Mouse (Mus musculus) liver, postnatal 0 days (tissue): ENCODE measurements around the gene Nars2. TPM values are rescaled to one million over a fixed set of nuclear protein-coding genes. Genes with fewer than 3 reads are reported as not detected.

Source experiments
- ATAC-seq: fragments of 200-750 bp; cut with Nextera tagmentation; 2 replicates; pipeline ENCODE4 v1.8.0; 2017; ENCODE audit warnings: mild to moderate bottlenecking, moderate library complexity
- DNase-seq: peaks from one replicate; pipeline ENCODE4 v3.0.0-alpha.2; 2016
- H3K27ac ChIP-seq: fragments of 300-500 bp; sonication (generic); 2 replicates; pipeline ENCODE4 v1.5.1; 2014; ENCODE audit warnings: antibody characterized with exemption, moderate library complexity, mild to moderate bottlenecking, low read depth
- H3K27me3 ChIP-seq: fragments of 300-500 bp; sonication (generic); 2 replicates; pipeline ENCODE4 v1.6.1; 2014; ENCODE audit warnings: low read length, control low read depth, mixed read lengths; ENCODE audit not compliant: insufficient read depth
- H3K36me3 ChIP-seq: fragments of 300-500 bp; sonication (generic); replicated peaks from 2 replicates; pipeline ENCODE4 v1.6.1; 2014; ENCODE audit warnings: mild to moderate bottlenecking, control low read depth, low read length, moderate library complexity, mixed read lengths; ENCODE audit not compliant: insufficient read depth
- H3K4me1 ChIP-seq: fragments of 300-500 bp; sonication (generic); 2 replicates; pipeline ENCODE4 v1.6.1; 2014; ENCODE audit warnings: antibody characterized with exemption, mild to moderate bottlenecking, control low read depth; ENCODE audit not compliant: insufficient read depth
- H3K4me2 ChIP-seq: fragments of 300-500 bp; sonication (generic); 2 replicates; pipeline ENCODE4 v1.6.1; 2014; ENCODE audit warnings: low read depth, mild to moderate bottlenecking, low read length, moderate library complexity, mixed read lengths
- H3K4me3 ChIP-seq: fragments of 300-500 bp; sonication (generic); 2 replicates; pipeline ENCODE4 v1.5.1; 2014; ENCODE audit warnings: low read depth, low read length
- H3K9ac ChIP-seq: fragments of 300-500 bp; sonication (generic); replicated peaks from 2 replicates; pipeline ENCODE4 v1.6.1; 2014; ENCODE audit warnings: mild to moderate bottlenecking, moderate library complexity
- H3K9me3 ChIP-seq: fragments of 300-500 bp; sonication (generic); 2 replicates; pipeline ENCODE4 v1.6.1; 2016; ENCODE audit warnings: mild to moderate bottlenecking, control low read depth, low read length, mixed read lengths
- CTCF ChIP-seq: sonication (generic); IDR thresholded peaks from 2 replicates; pipeline ENCODE4 v1.5.1; 2016; ENCODE audit warnings: antibody characterized with exemption, low read depth
- EP300 ChIP-seq: IDR thresholded peaks from 2 replicates; pipeline ENCODE4 v1.6.1; 2016; ENCODE audit warnings: antibody characterized with exemption, low read depth, mild to moderate bottlenecking
- WGBS: fragments of 180-500 bp; shearing (Covaris S2); extraction: QIAGEN DNeasy Blood & Tissue Kit; methylation state at CpG from one replicate; pipeline ENCODE4 v1.1.7; 2014; ENCODE audit not compliant: insufficient replicate concordance; 5-methylcytosine and 5-hydroxymethylcytosine counted together
- polyA plus RNA-seq: library from polyadenylated mRNA; unstranded; fragments of >200 nt; fragmentation: Nextera tagmentation; extraction: Ambion mirVana; gene quantifications from 2 replicates; pipeline ENCODE4 v1.2.1, GENCODE M21; 2015

The Nars2 gene
- polyA plus RNA-seq, 1 experiment from 2014 or later, result 14.1 TPM

DNA sequence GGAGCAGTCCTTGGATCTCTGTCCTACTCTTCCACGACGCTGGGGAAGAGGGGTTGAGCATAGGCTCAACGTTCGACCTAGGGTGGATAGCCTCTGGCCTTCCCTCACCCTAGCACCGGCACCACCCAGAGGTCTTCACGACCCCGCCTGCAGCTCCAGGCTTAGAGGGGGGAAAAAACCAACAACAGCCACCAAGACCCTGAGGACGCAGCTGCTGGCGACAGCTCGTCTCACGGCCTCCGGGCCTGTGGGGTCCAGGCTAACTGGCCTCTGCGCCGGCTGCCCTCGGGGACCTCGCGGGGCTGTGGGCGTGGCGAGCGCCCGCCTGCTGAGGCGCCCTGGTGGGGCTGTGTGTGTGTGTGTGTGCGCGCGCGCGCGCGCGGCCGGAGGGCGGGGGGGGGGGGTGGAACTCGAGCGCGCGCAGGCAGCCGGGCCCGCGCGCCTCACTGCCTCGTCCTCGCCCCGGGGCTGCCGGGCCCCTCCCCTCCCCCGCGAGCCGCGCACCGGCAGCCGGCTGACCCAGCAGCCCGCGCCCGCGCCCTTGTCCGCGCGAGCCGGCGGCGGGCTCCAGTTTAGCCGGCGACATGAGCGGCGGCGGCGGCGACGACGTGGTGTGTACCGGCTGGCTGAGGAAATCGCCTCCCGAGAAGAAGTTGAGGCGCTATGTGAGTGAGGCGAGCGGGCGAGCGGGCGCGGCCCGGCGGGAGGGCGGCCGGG, 130.1 kb downstream of the Nars2 start, which contains the start of gene Gab2:
Gene Gab2, plus strand, starts transcription at position 345 of the 717 bp plus-strand sequence.
- Histone ChIP-seq H3K27ac (peak within 1 kb of the TSS; percentile 94), H3K4me3 (peak within 1 kb of the TSS; percentile 90), H3K4me1 (peaks cover 12% of the 10 kb centered on the region), H3K9me3 (no peaks in the 10 kb centered on the region), H3K36me3 (no peaks in the 10 kb centered on the region), H3K9ac (peak within 1 kb of the TSS; percentile 93), H3K27me3 (no peaks in the 10 kb centered on the region), H3K4me2 (peak within 1 kb of the TSS; percentile 97)
- peak; percentile 87 for ATAC-seq
- 2% methylated on average over 51 of the region's 83 CpGs for WGBS
- DNase-seq, result peak; percentile 88
- no peak for TF ChIP-seq CTCF
- TF ChIP-seq EP300, result no peak

DNA sequence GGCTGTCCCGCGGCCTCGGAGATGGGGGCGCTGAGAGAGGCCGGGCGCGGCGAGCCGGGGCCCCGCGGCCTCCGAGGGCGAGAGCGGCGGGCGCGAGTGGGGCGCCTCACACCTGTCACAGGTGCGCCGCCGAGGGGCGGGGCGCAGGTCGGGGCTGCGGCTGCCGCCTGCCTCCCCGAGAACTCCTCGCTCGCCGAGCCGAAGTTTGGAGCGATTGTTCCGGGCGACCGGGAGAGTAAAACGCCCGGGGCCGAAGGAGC, 130.6 kb downstream of the Nars2 start:
- H3K27ac ChIP-seq, result peak overlapping the region; percentile 94
- TF ChIP-seq CTCF, result no peak
- no peak for TF ChIP-seq EP300
- ATAC-seq (no peak), DNase-seq (no peak)
- 1% methylated on average over 33 of the region's 38 CpGs for WGBS
- H3K4me2 ChIP-seq, result peak overlapping the region; percentile 97
- peak overlapping the region; percentile 93 for H3K9ac ChIP-seq
- peak overlapping the region; percentile 90 for H3K4me3 ChIP-seq
- H3K9me3 ChIP-seq, result no peaks in the 10 kb centered on the region
- no peaks in the 10 kb centered on the region for H3K36me3 ChIP-seq
- peaks cover 12% of the 10 kb centered on the region for H3K4me1 ChIP-seq
- H3K27me3 ChIP-seq, result no peaks in the 10 kb centered on the region

DNA sequence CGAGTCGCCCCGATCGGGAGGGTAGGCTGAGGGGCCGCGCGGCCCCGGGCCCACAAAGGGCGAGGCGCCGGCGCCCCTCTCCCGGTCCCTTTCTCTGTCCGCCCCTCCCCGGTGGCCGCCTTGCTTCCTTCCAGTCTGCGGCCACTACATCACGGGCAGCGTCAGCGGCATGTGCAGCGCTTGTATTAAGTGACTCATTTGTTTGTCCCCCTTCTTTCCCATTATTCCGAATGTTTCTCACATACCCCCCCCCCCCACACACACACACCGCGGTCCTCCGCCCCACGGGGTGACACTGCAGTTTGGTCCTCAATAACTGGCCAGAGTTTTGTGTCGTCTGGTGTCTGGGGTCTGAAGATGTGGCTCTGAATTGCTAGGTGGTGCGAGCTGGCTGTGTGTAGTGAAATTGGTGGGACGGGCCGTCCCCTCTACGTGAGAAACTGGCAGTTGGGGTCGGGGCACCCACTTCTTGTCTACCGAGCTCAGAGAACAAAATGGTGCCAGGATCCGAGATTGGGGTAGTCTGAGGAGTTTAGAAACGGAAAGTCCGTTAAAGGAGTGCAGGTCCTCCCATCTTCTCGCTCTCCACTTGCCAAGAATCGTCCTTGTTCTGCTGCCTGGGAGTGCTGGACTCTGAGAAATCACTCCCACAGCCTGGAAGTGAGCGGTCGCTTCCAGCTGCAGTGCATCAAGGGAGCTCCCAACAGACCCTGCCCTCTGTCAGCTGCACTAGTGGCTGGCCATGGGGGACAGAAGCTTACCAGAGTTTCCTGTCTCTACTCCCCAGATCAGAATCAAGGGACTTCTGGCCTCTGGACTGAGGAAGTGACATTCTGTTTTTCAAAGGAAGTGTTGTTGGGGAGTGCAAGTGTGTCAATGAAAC, 131.2 kb downstream of the Nars2 start:
- WGBS, result 1% methylated on average over 38 of the region's 40 CpGs
- H3K27me3 ChIP-seq, result no peaks in the 10 kb centered on the region
- ATAC-seq, result peak; percentile 24

DNA sequence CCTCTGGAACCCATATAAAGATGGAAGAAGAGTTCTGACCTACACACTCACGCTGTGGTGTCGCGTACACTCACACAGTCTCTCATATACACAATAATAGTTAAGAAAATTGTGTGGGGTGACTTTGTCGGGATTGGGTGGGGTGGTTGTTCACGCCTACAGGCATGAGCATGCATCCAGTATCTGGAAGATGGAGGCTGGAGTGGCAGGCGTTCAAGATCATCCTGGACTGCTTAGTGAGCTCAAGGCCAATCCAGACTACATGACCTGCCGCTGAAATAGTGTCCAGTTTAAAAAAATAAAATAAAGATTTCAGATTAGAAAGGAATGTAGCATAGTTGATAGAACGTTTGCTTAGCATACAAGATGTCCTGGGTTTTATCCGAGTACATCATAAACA, 132.3 kb downstream of the Nars2 start:
- Histone ChIP-seq H3K9me3 (no peaks in the 10 kb centered on the region), H3K27me3 (no peaks in the 10 kb centered on the region), H3K36me3 (no peaks in the 10 kb centered on the region), H3K9ac (no peak overlapping the region), H3K4me2 (peak overlapping the region; percentile 97; the same call in 1 of the 2 replicates), H3K4me3 (0 out of 2 replicates have a peak overlapping the region, but pooled peaks have one; percentile 90), H3K27ac (peak overlapping the region; percentile 94), H3K4me1 (peaks cover 12% of the 10 kb centered on the region)
- no peak for ATAC-seq
- 80% methylated on average over 9 of the region's 9 CpGs for WGBS
- no peak for DNase-seq
- TF ChIP-seq CTCF, result no peak
- no peak for TF ChIP-seq EP300

More for the DNA sequence above, 131.2 kb downstream of the Nars2 start:
- peak; percentile 59 for DNase-seq
- H3K9me3 ChIP-seq, result no peaks in the 10 kb centered on the region
- no peaks in the 10 kb centered on the region for H3K36me3 ChIP-seq
- H3K9ac ChIP-seq, result peak overlapping the region; percentile 93
- peak overlapping the region; percentile 90 for H3K4me3 ChIP-seq
- H3K4me2 ChIP-seq, result peak overlapping the region; percentile 97
- TF ChIP-seq CTCF (no peak), EP300 (peak; percentile 27; the same call in 1 of the 2 replicates)
- H3K4me1 ChIP-seq, result peaks cover 12% of the 10 kb centered on the region
- H3K27ac ChIP-seq, result peak overlapping the region; percentile 94

DNA sequence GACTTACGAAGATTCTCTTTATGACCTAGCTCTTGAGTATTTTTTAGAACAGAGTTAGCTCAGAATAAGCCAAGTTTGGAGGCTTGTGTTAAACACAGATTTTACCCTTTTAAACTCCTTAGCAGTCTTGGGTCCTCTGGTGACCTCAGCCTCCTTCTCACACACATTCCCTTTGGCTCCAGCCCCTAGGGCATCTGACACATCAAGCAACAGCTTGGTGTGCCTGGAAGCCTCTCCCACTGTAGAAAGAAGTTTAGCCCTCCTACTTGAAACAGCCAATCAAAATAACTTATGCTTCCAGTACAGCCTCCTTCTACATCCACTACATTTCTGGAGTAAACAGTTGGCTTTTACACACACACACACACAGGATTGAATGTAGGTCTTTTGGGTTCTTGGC, 132.9 kb downstream of the Nars2 start:
- H3K9me3 ChIP-seq, result no peaks in the 10 kb centered on the region
- ATAC-seq, result no peak
- WGBS, result 88% methylated on average over 1 of the region's 1 CpGs

DNA sequence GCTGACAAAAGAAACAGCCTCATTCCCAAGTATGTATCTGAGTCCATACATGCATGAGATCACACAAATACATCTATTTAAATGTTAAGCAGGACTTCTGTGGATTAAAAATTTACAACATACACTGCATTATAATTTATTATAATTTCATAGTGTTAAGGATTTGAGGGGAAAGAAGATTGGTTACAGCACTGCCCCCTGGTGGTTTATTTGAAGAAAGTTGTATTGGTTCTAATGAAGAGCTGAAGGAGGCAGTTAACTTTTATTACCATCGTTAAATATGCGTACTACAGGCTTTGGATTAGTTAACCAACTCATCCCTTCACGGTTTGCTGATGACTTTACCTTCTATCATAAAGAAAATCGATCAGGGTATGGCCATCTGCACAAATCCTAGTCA, 134.0 kb downstream of the Nars2 start:
- Histone ChIP-seq H3K4me3 (no peak overlapping the region), H3K9ac (no peak overlapping the region), H3K27me3 (no peaks in the 10 kb centered on the region), H3K4me2 (no peak overlapping the region), H3K9me3 (no peaks in the 10 kb centered on the region), H3K27ac (no peak overlapping the region), H3K4me1 (peaks cover 12% of the 10 kb centered on the region), H3K36me3 (no peaks in the 10 kb centered on the region)
- ATAC-seq, result no peak
- TF ChIP-seq CTCF, result peak; percentile 65
- TF ChIP-seq EP300, result no peak
- DNase-seq, result no peak
- WGBS, result 15% methylated on average over 4 of the region's 4 CpGs

More for the DNA sequence above, 132.9 kb downstream of the Nars2 start:
- Histone ChIP-seq H3K27me3 (no peaks in the 10 kb centered on the region), H3K4me2 (no peak overlapping the region), H3K9ac (no peak overlapping the region), H3K4me3 (no peak overlapping the region), H3K4me1 (peaks cover 12% of the 10 kb centered on the region), H3K36me3 (no peaks in the 10 kb centered on the region), H3K27ac (0 out of 2 replicates have a peak overlapping the region, but pooled peaks have one; percentile 13)
- no peak for TF ChIP-seq CTCF
- TF ChIP-seq EP300, result no peak
- no peak for DNase-seq
